In genomic region chr4:76424324-76425229, GRCm38 (mm10) we compare ENCODE assay signal across 11 mouse cellular contexts.
DNase-seq lines count a peak whose midpoint lies in the region; ATAC-seq lines count a peak whose summit lies in the region.
"Had no signal": no experiment of that assay in that cellular context is flagged by ENCODE, and none has a peak within 500 bp of the region (broad histone marks: within the 10 kb centered on the region; RNA-seq: fewer than 3 reads in every experiment).

No protein-coding gene starts in this region.

- no peak for DNase-seq in frontal cortex, postnatal 14 days (ENCODE audit: low spot score in 2 of 2)
- peak; percentile 88 for DNase-seq in Muller cell, postnatal 12 days (ENCODE audit: inconsistent ontology term)
- DNase-seq in kidney, postnatal 36 days: peak; percentile 85 to 91
- DNase-seq in limb, embryonic 10.5 days (ENCODE audit: low spot score): no peak
- DNase-seq in forebrain, embryonic 11.5 days (ENCODE audit: low spot score): no peak
- DNase-seq: thymus, postnatal 14 days had no signal

- no peaks in the 10 kb centered on the region for H3K9me3 ChIP-seq in heart, embryonic 13.5 days
- H3K9me3 ChIP-seq in limb, embryonic 10.5 days (replicated peaks): no peaks in the 10 kb centered on the region
- no peaks in the 10 kb centered on the region for H3K9me3 ChIP-seq in forebrain, embryonic 11.5 days (ENCODE audit: control insufficient read depth, low read length)
- H3K9me3 ChIP-seq: neural tube, embryonic 12.5 days had no signal

- H3K4me3 ChIP-seq in heart, embryonic 13.5 days: no peak overlapping the region
- H3K4me3 ChIP-seq in limb, embryonic 10.5 days: no peak overlapping the region
- H3K4me3 ChIP-seq in forebrain, embryonic 11.5 days (ENCODE audit: low read depth, low read length): no peak overlapping the region
- H3K4me3 ChIP-seq: neural tube, embryonic 12.5 days had no signal

- no peaks in the 10 kb centered on the region for H3K27me3 ChIP-seq in heart, embryonic 13.5 days (replicated peaks)
- no peaks in the 10 kb centered on the region for H3K27me3 ChIP-seq in limb, embryonic 10.5 days (ENCODE audit: low read depth, poor library complexity, severe bottlenecking)
- H3K27me3 ChIP-seq in forebrain, embryonic 11.5 days (ENCODE audit: control insufficient read depth, insufficient read depth, low read length): no peaks in the 10 kb centered on the region
- H3K27me3 ChIP-seq: CH12.LX; neural tube, embryonic 12.5 days had no signal

- 49% methylated on average over 9 of the region's 9 CpGs for WGBS in heart, embryonic 13.5 days
- 91% methylated on average over 9 of the region's 9 CpGs for WGBS in limb, embryonic 10.5 days
- 82% methylated on average over 9 of the region's 9 CpGs for WGBS in forebrain, embryonic 11.5 days

- ATAC-seq in frontal cortex, adult (ENCODE audit: low TSS enrichment): peak; percentile 96
- no peak for ATAC-seq in heart, embryonic 13.5 days (ENCODE audit: extremely low read depth, insufficient number of reproducible peaks, low FRiP score, low TSS enrichment)
- no peak for ATAC-seq in forebrain, embryonic 11.5 days (replicated peaks; ENCODE audit: low FRiP score)
- ATAC-seq in activated CD4-positive, CD25-positive, alpha-beta regulatory T cell, adult 4 months: no peak

- H3K9ac ChIP-seq in heart, embryonic 13.5 days: no peak overlapping the region
- no peak overlapping the region for H3K9ac ChIP-seq in forebrain, embryonic 11.5 days (ENCODE audit: low read length)
- H3K9ac ChIP-seq: neural tube, embryonic 12.5 days had no signal

- peak overlapping the region; percentile 41; the same call in 1 of the 2 replicates for H3K27ac ChIP-seq in heart, embryonic 13.5 days (replicated peaks)
- no peak overlapping the region for H3K27ac ChIP-seq in limb, embryonic 10.5 days
- no peak overlapping the region for H3K27ac ChIP-seq in forebrain, embryonic 11.5 days (ENCODE audit: low read depth, low read length)
- H3K27ac ChIP-seq: neural tube, embryonic 12.5 days had no signal

- H3K4me1 ChIP-seq in heart, embryonic 13.5 days: peaks cover 28% of the 10 kb centered on the region
- H3K4me1 ChIP-seq in limb, embryonic 10.5 days: 0 out of 2 replicates have a peak, but pooled peaks cover under 1% of the 10 kb centered on the region
- no peaks in the 10 kb centered on the region for H3K4me1 ChIP-seq in forebrain, embryonic 11.5 days (replicated peaks; ENCODE audit: control insufficient read depth, insufficient read depth, low read length)
- H3K4me1 ChIP-seq: neural tube, embryonic 12.5 days had no signal

- no peaks in the 10 kb centered on the region for H3K36me3 ChIP-seq in heart, embryonic 13.5 days
- 0 out of 2 replicates have a peak, but pooled peaks cover 5% of the 10 kb centered on the region for H3K36me3 ChIP-seq in limb, embryonic 10.5 days
- no peaks in the 10 kb centered on the region for H3K36me3 ChIP-seq in forebrain, embryonic 11.5 days (ENCODE audit: control insufficient read depth, insufficient read depth, low read length)
- H3K36me3 ChIP-seq: neural tube, embryonic 12.5 days had no signal

- peak overlapping the region; percentile 40 for H3K4me2 ChIP-seq in heart, embryonic 13.5 days
- H3K4me2 ChIP-seq in forebrain, embryonic 11.5 days (ENCODE audit: low read depth, low read length, severe bottlenecking): no peak overlapping the region
- H3K4me2 ChIP-seq: neural tube, embryonic 12.5 days had no signal

Comparison
In these comparisons a context has a peak if more than half of its experiments do, and no peak if none do; other contexts are left out.
1. DNase-seq: peak in Muller cell, postnatal 12 days (single experiment) and kidney, postnatal 36 days (2 of 2); none in frontal cortex, postnatal 14 days (0 of 2), limb, embryonic 10.5 days (single experiment) and forebrain, embryonic 11.5 days (single experiment).